Mouse (Mus musculus): ENCODE measurements around the gene Trim62.

Gene Trim62

DNA sequence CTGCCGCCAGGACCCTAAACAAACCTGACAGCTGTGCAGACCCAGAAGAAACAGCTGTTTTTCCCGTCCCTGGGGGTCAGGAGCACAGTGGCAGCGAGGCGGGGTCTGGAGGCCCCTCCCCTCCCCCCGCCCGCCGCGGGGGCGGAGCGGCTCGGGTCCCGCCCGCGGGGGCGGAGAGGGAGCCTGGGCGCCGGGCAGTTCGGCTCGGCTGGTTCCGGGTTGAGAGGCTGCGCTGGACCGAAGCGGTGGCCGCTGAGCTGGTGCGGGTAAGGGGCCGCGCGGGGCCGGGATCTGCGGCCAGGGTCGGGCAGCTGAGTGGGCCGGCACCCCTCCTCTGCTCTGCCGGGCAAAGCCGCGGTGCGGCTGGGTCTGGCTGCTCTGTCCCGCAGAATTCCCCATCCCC, at the start of gene Trim62:
Trim62 (plus strand) TSS at position 202 of the 403 bp plus-strand sequence.
- DNase-seq (ENCODE audit: low read depth, low spot score): peak; percentile 64

- DNase-seq (ENCODE audit: low read depth, low spot score): no peak
Observed at GRCm38 (mm10) chr4:128838202-128838601, 45.2 kb upstream of the Trim62 start.

GRCm38 (mm10) chr4:128839811-128840738, 43.3 kb upstream of the Trim62 start:
- DNase-seq (ENCODE audit: low read depth, low spot score): no peak

DNA sequence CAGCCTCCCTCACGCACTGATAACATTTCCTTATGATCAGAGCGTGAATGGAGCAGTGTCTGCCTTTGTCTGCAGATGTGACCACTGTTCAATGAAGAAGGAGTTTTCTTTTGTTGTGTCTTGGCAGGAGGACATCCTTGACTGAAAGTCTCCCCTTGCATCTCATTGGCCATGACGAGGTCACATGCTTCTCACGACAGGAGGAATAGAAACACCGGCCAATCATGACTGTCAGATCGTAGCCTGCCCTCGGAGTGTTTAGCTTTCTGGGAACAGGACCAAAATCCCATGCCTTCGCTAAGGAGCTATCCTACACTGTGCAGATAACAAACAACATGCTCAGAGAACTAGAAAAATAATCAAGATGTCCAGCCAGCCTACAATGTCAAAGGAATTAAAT, 42.1 kb upstream of the Trim62 start:
- DNase-seq (ENCODE audit: low read depth, low spot score): peak; percentile 39

DNA sequence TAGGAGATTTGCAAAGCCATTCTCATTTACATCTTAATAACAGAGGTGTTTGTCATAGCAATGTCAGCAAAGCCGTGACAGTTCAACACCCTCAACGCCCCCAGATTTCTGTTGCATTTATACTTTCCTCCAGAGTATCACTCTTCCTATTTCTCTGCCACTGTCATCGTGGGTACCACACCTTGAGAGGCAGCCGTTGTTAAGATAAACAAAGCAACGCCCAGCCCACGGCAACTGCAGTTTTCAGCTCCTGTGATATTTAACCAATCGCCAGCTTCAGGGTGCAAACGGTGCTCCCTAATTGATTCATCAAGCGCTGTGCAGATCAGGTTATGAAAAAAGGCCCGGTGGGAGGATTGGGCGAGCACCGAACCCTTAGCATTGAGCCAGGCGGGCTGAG, 38.8 kb upstream of the Trim62 start:
- DNase-seq (ENCODE audit: low read depth, low spot score): no peak

- no peak for DNase-seq (ENCODE audit: low read depth, low spot score)
Observed at GRCm38 (mm10) chr4:128845367-128845973, 37.9 kb upstream of the Trim62 start.

- no peak for DNase-seq (ENCODE audit: low read depth, low spot score)
Observed at GRCm38 (mm10) chr4:128848961-128849360, 34.4 kb upstream of the Trim62 start.

- DNase-seq (ENCODE audit: low read depth, low spot score): no peak
Observed at GRCm38 (mm10) chr4:128849686-128850085, 33.7 kb upstream of the Trim62 start.

- DNase-seq (ENCODE audit: low read depth, low spot score): no peak
Observed at GRCm38 (mm10) chr4:128852266-128852887, 31.0 kb upstream of the Trim62 start.

GRCm38 (mm10) chr4:128853117-128853516, 30.3 kb upstream of the Trim62 start:
- no peak for DNase-seq (ENCODE audit: low read depth, low spot score)

DNA sequence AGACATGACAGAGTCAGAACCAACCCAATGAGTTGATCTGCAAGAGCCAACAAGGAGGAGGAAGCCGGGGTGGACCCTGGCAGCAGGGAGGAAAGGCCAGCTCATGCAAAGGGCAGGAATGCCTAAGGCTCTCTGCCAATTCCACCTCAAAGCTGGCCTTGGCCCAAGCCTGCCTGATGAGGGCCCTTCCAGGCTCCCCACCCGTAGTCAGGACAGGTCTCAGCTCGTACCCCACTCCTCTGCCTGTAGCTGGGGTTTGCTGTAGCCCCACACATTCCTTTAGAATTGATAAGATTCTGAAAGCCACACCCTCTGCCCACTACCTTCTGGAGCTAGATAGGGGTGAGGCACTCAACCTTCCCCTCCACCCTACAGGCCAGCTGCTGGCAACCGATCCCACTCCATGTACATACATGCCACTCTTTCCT, 27.8 kb upstream of the Trim62 start:
- no peak for DNase-seq (ENCODE audit: low read depth, low spot score)

DNA sequence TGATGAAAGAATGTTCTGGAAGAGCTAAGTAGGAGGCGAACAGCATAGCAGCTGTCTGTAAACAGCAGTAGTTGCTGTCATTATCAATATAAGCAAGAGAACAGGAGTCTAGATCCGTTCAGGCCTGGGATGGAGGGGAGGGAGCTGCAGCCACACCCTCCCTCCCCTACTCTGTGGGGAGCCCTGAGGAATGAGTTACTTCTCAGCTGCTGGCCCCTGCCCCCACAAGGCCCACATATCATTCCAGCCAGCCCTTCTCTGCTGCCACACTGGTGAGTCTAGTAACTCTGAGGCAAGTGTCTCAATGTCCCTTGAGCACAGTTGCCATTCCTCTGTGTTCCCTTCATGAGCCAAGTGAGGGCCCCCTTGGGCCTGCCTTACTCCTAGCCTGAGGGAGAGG, 26.2 kb upstream of the Trim62 start:
- no peak for DNase-seq (ENCODE audit: low read depth, low spot score)

DNA sequence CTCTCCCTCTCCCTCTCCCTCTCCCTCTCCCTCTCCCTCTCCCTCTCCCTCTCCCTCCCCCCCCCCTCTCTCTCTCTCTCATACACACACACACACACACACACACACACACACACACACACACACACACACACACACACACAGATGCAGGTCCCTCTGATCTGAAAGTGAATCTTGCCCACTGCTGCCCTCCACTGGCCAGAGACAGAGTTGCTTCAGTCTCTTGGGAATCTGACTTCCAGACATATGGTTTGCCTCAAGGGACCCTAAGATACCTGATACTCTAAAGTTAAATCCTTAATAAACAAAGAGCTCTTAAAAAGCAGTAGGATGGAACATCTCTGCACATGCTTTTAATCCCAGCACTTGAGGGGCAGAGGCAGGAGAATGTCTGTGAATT, 25.2 kb upstream of the Trim62 start:
- peak; percentile 79 for DNase-seq (ENCODE audit: low read depth, low spot score)

DNA sequence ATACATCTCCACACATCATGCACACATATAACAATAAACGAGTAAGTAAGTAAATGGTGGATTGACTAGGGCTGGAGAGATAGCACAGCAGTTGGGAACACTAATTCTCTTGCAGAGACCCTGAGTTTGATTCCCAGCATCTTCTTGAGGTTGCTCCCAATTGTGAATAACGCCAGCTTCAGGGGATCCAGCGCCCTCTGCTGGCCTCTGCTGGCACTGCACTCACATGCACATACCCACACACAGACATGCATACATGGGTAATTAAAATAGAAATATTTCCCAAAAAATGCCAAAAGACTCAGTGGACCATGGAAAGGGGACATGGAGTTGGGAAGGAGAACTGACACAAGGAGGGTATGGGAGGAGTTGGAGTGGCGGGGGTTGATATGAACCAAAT, 24.5 kb upstream of the Trim62 start:
- DNase-seq (ENCODE audit: low read depth, low spot score): peak; percentile 44

GRCm38 (mm10) chr4:128872992-128873391, 10.4 kb upstream of the Trim62 start:
- DNase-seq (ENCODE audit: low read depth, low spot score): no peak

DNA sequence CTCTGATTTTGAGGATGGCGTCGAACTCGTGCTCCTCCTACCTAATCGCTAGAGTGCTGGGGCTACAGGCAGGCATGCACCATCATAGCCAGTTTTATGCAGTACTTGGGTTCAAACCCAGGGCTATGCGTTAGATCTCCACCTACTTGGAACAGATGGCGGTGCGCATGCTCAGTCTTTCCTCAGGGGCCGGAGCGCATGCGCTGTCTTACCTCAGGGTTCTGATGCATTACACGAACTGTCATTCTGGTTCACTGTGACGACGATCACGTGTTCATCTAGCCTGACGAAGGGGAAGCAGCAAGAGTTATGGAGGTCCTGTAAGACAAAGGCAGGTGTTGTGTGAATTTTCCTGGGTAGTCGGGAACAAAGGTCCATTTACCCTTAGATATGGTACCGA, 9.3 kb upstream of the Trim62 start:
- peak; percentile 21 for DNase-seq (ENCODE audit: low read depth, low spot score)

DNA sequence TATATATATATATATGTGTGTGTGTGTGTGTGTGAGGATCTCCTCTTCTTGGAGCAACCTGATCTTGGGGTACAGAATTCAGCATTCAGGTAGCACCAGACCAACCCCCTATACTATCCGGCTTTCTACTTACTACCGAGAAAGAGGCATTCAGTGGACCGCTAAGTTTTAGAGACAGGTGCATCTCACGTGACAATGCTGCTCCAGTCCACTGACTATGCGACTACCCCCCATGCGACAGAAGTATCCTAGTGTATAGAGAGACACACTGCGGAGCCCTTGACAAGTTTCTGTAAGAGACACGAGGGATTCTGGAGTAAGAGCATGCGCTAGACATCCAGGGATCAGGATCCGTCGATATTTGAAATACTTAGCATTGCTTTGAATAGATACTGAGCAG, 7.9 kb upstream of the Trim62 start:
- no peak for DNase-seq (ENCODE audit: low read depth, low spot score)

DNA sequence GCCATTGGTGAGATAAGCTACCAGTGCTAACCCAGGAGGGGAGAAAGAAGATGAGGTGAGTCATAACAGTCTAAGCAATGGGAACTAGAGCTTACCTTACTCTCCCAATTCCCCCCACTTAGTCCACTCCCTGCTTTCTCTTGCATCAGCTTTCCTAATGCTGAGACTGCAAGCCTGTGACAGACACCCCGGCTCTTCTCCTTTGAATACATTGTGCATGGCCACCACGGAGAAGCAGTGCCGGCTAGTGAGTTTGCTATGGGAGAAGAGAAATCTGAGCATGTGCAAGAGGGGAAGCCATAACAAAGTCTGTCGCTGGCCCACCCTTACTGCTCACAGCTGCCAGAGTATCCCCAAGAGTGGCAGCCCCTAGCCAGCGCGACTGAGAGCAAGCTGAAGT, 5.9 kb upstream of the Trim62 start:
- DNase-seq (ENCODE audit: low read depth, low spot score): no peak

GRCm38 (mm10) chr4:128878901-128879491, 4.4 kb upstream of the Trim62 start:
- DNase-seq (ENCODE audit: low read depth, low spot score): peak; percentile 85

GRCm38 (mm10) chr4:128883801-128884710, 676 bp downstream of the Trim62 start:
- DNase-seq (ENCODE audit: low read depth, low spot score): peak; percentile 83

DNA sequence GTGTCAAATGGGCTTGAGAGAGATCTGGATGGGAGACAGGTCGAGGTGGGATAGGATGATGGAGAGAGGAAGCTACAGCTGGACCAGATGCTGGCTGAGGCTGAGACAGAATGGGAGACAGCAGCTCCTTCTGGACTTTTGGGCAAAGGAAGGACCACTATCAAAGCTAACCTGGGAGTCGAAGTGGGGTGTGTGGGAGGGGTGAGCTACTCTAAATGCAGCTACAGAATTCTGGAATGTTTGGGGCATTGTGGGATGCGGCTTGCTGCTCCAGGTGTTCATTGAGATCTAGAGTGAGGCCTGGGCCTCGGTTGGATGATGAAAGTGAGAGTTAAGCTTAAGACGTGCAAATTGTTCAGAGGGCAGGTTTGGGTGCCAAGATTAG, 1.3 kb downstream of the Trim62 start:
- no peak for DNase-seq (ENCODE audit: low read depth, low spot score)
